Mouse (Mus musculus): ENCODE results near the gene Olfr1271. TPM values are rescaled to one million over a fixed set of nuclear protein-coding genes. Genes with fewer than 3 reads are reported as not detected.
"Not testable (repeated sequence)": the region's sequence is repeated elsewhere in the genome, so short reads cannot be mapped to it uniquely, and the experiment has no call there.

The Olfr1271 gene
- not detected for total RNA-seq (2022)

- DNase-seq: no peak
Measured at GRCm38 (mm10) chr2:90270932-90271331, at the start of gene Olfr1271. TSS of gene Olfr1271 (minus strand) at chr2:90271032.

- no peak for DNase-seq
Measured at GRCm38 (mm10) chr2:90292741-90293140, 21.9 kb upstream of the Olfr1271 start, which contains the start of gene Olfr1272. TSS of gene Olfr1272 (minus strand) at chr2:90292841.

- DNase-seq: no peak
Measured at GRCm38 (mm10) chr2:90257492-90257891, 13.3 kb downstream of the Olfr1271 start, which contains the start of gene Olfr142. TSS of gene Olfr142 (minus strand) at chr2:90257592.

GRCm38 (mm10) chr2:90224393-90224792, 46.4 kb downstream of the Olfr1271 start, which contains the start of gene Olfr1506:
TSS of gene Olfr1506 (minus strand) at chr2:90224493.
- DNase-seq: not testable (repeated sequence)

Other genes with a start within 250 kb of the Olfr1271 start
- gene Olfr1264, start 245.5 kb downstream of the Olfr1271 start, total RNA-seq (2022): not detected
- gene Olfr1265, start 235.7 kb downstream of the Olfr1271 start, total RNA-seq (2022): not detected
- gene Olfr140, start 207.4 kb downstream of the Olfr1271 start, total RNA-seq (2022): not detected
- gene Olfr1269, start 149.6 kb downstream of the Olfr1271 start, total RNA-seq (2022): not detected
- not detected for gene Olfr32, start 128.7 kb downstream of the Olfr1271 start, total RNA-seq (2022)
- gene Olfr1270, start 117.9 kb downstream of the Olfr1271 start, total RNA-seq (2022): not detected
- under 1 TPM in 1 of 4 experiments, not detected in 3; 0.11 TPM for gene Olfr1506, start 46.5 kb downstream of the Olfr1271 start, total RNA-seq (2022)
- not detected for gene Olfr142, start 13.4 kb downstream of the Olfr1271 start, total RNA-seq (2022)
- not detected for gene Olfr1272, start 21.8 kb upstream of the Olfr1271 start, total RNA-seq (2022)
- under 1 TPM in 1 of 4 experiments, not detected in 3; 0.15 TPM for gene Gm13769, start 51.2 kb upstream of the Olfr1271 start, total RNA-seq (2022)
- not detected for gene Olfr1274-ps, start 127.7 kb upstream of the Olfr1271 start, total RNA-seq (2022)